Mouse (Mus musculus) kidney, embryonic 16.5 days (tissue): Measurements from ENCODE around the gene Olfr1443. TPM values are rescaled to one million over a fixed set of nuclear protein-coding genes. Genes with fewer than 3 reads are reported as not detected.
A peak's percentile ranks its signal among the peaks of the same experiment; 100 is the strongest.
"Not testable (repeated sequence)": the region's sequence is repeated elsewhere in the genome, so short reads cannot be mapped to it uniquely, and the experiment has no call there.

Source experiments
- ATAC-seq: fragments of 200-750 bp; cut with Nextera tagmentation; 2 replicates; pipeline ENCODE4 v1.8.0; 2017; ENCODE audit warnings: moderate TSS enrichment; ENCODE audit not compliant: low FRiP score, low TSS enrichment
- H3K27ac ChIP-seq: fragments of 300-500 bp; sonication (generic); 2 replicates; pipeline ENCODE4 v1.5.1; 2014; ENCODE audit warnings: low read length
- H3K27me3 ChIP-seq: fragments of 300-500 bp; sonication (generic); 2 replicates; pipeline ENCODE4 v1.6.1; 2014; ENCODE audit warnings: low read length, control low read depth, mixed read lengths; ENCODE audit not compliant: insufficient read depth
- H3K36me3 ChIP-seq: fragments of 300-500 bp; sonication (generic); 2 replicates; pipeline ENCODE4 v1.6.1; 2014; ENCODE audit warnings: low read length, control low read depth, mixed read lengths; ENCODE audit not compliant: insufficient read depth
- H3K4me1 ChIP-seq: fragments of 300-500 bp; sonication (generic); 2 replicates; pipeline ENCODE4 v1.6.1; 2014; ENCODE audit warnings: low read length, control low read depth, mixed read lengths; ENCODE audit not compliant: insufficient read depth
- H3K4me2 ChIP-seq: fragments of 300-500 bp; sonication (generic); replicated peaks from 2 replicates; pipeline ENCODE4 v1.6.1; 2014; ENCODE audit warnings: low read depth, low read length
- H3K4me3 ChIP-seq: fragments of 300-500 bp; sonication (generic); 2 replicates; pipeline ENCODE4 v1.5.1; 2014; ENCODE audit warnings: mild to moderate bottlenecking, low read length
- H3K9ac ChIP-seq: fragments of 300-500 bp; sonication (generic); replicated peaks from 2 replicates; pipeline ENCODE4 v1.6.1; 2014; ENCODE audit warnings: low read length
- H3K9me3 ChIP-seq: fragments of 300-500 bp; sonication (generic); 2 replicates; pipeline ENCODE4 v1.6.1; 2016; ENCODE audit warnings: low read length, control low read depth
- WGBS: fragments of 180-500 bp; shearing (Covaris S2); extraction: QIAGEN DNeasy Blood & Tissue Kit; methylation state at CpG from one replicate; pipeline ENCODE4 v1.1.7; 2014; 5-methylcytosine and 5-hydroxymethylcytosine counted together
- polyA plus RNA-seq: library from polyadenylated mRNA; unstranded; fragments of >200 nt; fragmentation: Nextera tagmentation; extraction: Ambion mirVana; gene quantifications from 2 replicates; pipeline ENCODE4 v1.2.1, GENCODE M21; 2015

Olfr1443 gene
- polyA plus RNA-seq, 1 experiment from 2014 or later: not detected

- H3K27me3 ChIP-seq: no peaks in the 10 kb centered on the region
- H3K4me3 ChIP-seq: no peak overlapping the region
- no peaks in the 10 kb centered on the region for H3K9me3 ChIP-seq
- ATAC-seq: no peak
- no peak overlapping the region for H3K4me2 ChIP-seq
- no peak overlapping the region for H3K27ac ChIP-seq
- no peaks in the 10 kb centered on the region for H3K36me3 ChIP-seq
- no peaks in the 10 kb centered on the region for H3K4me1 ChIP-seq
- no peak overlapping the region for H3K9ac ChIP-seq
- 83% methylated on average over 4 of the region's 4 CpGs for WGBS
Observed at GRCm38 (mm10) chr19:12671051-12671450, 6.9 kb upstream of the Olfr1443 start.

- Histone ChIP-seq H3K27ac (no peak overlapping the region), H3K9me3 (no peaks in the 10 kb centered on the region), H3K9ac (no peak overlapping the region), H3K4me2 (no peak overlapping the region), H3K4me3 (no peak overlapping the region), H3K36me3 (no peaks in the 10 kb centered on the region), H3K4me1 (0 out of 2 replicates have a peak, but pooled peaks cover 3% of the 10 kb centered on the region), H3K27me3 (no peaks in the 10 kb centered on the region)
- peak; percentile 75; the same call in 1 of the 2 replicates for ATAC-seq
Observed at GRCm38 (mm10) chr19:12684638-12685037, 6.7 kb downstream of the Olfr1443 start.

GRCm38 (mm10) chr19:12685231-12685630 lies 7.3 kb downstream of the Olfr1443 start:
- Histone ChIP-seq H3K27me3 (no peaks in the 10 kb centered on the region), H3K4me2 (no peak overlapping the region), H3K27ac (no peak overlapping the region), H3K36me3 (no peaks in the 10 kb centered on the region), H3K4me3 (no peak overlapping the region), H3K9me3 (no peaks in the 10 kb centered on the region), H3K4me1 (0 out of 2 replicates have a peak, but pooled peaks cover 3% of the 10 kb centered on the region), H3K9ac (no peak overlapping the region)
- ATAC-seq: no peak

GRCm38 (mm10) chr19:12695590-12695989 lies 17.7 kb downstream of the Olfr1443 start, which contains the start of gene Keg1:
Gene Keg1, plus strand, starts transcription at chr19:12695786.
- Histone ChIP-seq H3K27me3 (no peaks in the 10 kb centered on the region), H3K36me3 (no peaks in the 10 kb centered on the region), H3K9ac (no peak within 1 kb of the TSS), H3K4me2 (no peak within 1 kb of the TSS), H3K27ac (no peak within 1 kb of the TSS), H3K4me1 (no peaks in the 10 kb centered on the region), H3K4me3 (peak within 1 kb of the TSS; percentile 29), H3K9me3 (no peaks in the 10 kb centered on the region)
- WGBS: 70% methylated on average over 3 of the region's 3 CpGs
- peak; percentile 65; the same call in 1 of the 2 replicates for ATAC-seq

GRCm38 (mm10) chr19:12696221-12696620 lies 18.3 kb downstream of the Olfr1443 start:
- no peaks in the 10 kb centered on the region for H3K27me3 ChIP-seq
- ATAC-seq: no peak
- H3K4me2 ChIP-seq: no peak overlapping the region
- peak overlapping the region; percentile 29 for H3K4me3 ChIP-seq
- no peak overlapping the region for H3K27ac ChIP-seq
- H3K4me1 ChIP-seq: no peaks in the 10 kb centered on the region
- H3K36me3 ChIP-seq: no peaks in the 10 kb centered on the region
- H3K9me3 ChIP-seq: no peaks in the 10 kb centered on the region
- no peak overlapping the region for H3K9ac ChIP-seq

GRCm38 (mm10) chr19:12708458-12708857 lies 30.5 kb downstream of the Olfr1443 start:
- H3K36me3 ChIP-seq: no peaks in the 10 kb centered on the region
- H3K4me2 ChIP-seq: no peak overlapping the region
- H3K9ac ChIP-seq: no peak overlapping the region
- H3K4me3 ChIP-seq: no peak overlapping the region
- peak; percentile 91 for ATAC-seq
- H3K4me1 ChIP-seq: peaks cover 6% of the 10 kb centered on the region; the same call in 1 of the 2 replicates
- no peaks in the 10 kb centered on the region for H3K27me3 ChIP-seq
- no peak overlapping the region; the same call in 1 of the 2 replicates for H3K27ac ChIP-seq
- no peaks in the 10 kb centered on the region for H3K9me3 ChIP-seq
- 27% methylated on average over 2 of the region's 2 CpGs for WGBS

GRCm38 (mm10) chr19:12708986-12709385 lies 31.1 kb downstream of the Olfr1443 start:
- no peak overlapping the region for H3K4me3 ChIP-seq
- H3K27ac ChIP-seq: no peak overlapping the region

GRCm38 (mm10) chr19:12719189-12719588 lies 41.3 kb downstream of the Olfr1443 start:
- Histone ChIP-seq H3K36me3 (no peaks in the 10 kb centered on the region), H3K9ac (no peak overlapping the region), H3K9me3 (no peaks in the 10 kb centered on the region), H3K27ac (no peak overlapping the region), H3K4me1 (no peaks in the 10 kb centered on the region), H3K27me3 (no peaks in the 10 kb centered on the region), H3K4me3 (no peak overlapping the region), H3K4me2 (no peak overlapping the region)
- ATAC-seq: peak; percentile 74; the same call in 1 of the 2 replicates
- 58% methylated on average over 6 of the region's 6 CpGs for WGBS

More at GRCm38 (mm10) chr19:12708986-12709385, 31.1 kb downstream of the Olfr1443 start:
- H3K4me1 ChIP-seq: peaks cover 6% of the 10 kb centered on the region; the same call in 1 of the 2 replicates
- H3K36me3 ChIP-seq: no peaks in the 10 kb centered on the region
- ATAC-seq: no peak
- H3K9ac ChIP-seq: no peak overlapping the region
- no peak overlapping the region for H3K4me2 ChIP-seq
- no peaks in the 10 kb centered on the region for H3K27me3 ChIP-seq
- H3K9me3 ChIP-seq: no peaks in the 10 kb centered on the region

GRCm38 (mm10) chr19:12720463-12720862 lies 42.6 kb downstream of the Olfr1443 start:
- Histone ChIP-seq H3K4me2 (no peak overlapping the region), H3K9me3 (no peaks in the 10 kb centered on the region), H3K27ac (no peak overlapping the region), H3K36me3 (no peaks in the 10 kb centered on the region), H3K4me3 (no peak overlapping the region), H3K4me1 (no peaks in the 10 kb centered on the region), H3K27me3 (no peaks in the 10 kb centered on the region), H3K9ac (no peak overlapping the region)
- WGBS: 51% methylated on average over 2 of the region's 2 CpGs
- ATAC-seq: no peak

GRCm38 (mm10) chr19:12720919-12721318 lies 43.0 kb downstream of the Olfr1443 start:
- not testable (repeated sequence) for ATAC-seq, H3K9me3 ChIP-seq, H3K9ac ChIP-seq, H3K27me3 ChIP-seq, H3K4me1 ChIP-seq, H3K4me2 ChIP-seq, H3K36me3 ChIP-seq, H3K27ac ChIP-seq, H3K4me3 ChIP-seq
- 90% methylated on average over 5 of the region's 5 CpGs for WGBS
